Mouse (Mus musculus) MN1 (cell line): Measurements from ENCODE around the gene Gpr132.
"Not testable (repeated sequence)": the region's sequence is repeated elsewhere in the genome, so short reads cannot be mapped to it uniquely, and the experiment has no call there.

Experiments
- DNase-seq: peaks from one replicate; pipeline ENCODE4 v3.0.0-alpha.2; 2016; ENCODE audit warnings: low spot score

Gene Gpr132

DNA sequence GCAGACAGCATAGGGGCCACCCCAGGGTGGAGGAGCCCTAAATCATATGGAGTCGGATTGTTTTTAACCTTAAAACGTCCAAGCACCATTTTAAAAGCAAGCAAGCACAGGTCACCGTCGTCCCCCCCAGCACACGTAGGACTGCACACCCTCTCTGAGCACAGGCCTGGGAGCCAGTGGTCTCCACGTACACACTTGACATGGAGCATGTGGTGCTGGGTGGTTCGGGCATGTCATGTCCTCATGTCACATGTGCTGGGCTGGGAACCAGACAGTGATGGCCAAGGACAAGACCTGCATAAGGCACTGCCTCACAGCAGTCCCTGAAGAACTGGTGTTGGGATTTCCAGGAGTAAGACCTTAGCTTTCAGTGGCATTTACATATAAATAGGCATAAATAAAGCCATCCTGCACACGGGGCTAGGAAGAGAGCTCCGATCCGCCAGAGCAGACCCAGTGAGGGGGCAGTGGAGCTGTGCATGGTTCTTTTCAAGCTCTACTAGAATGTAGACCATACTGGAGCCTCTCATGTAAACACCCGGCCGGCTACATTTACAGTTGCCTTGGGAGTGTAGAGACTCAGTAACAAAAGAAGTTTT is 47.5 kb downstream of the Gpr132 start:
- DNase-seq: no peak

DNA sequence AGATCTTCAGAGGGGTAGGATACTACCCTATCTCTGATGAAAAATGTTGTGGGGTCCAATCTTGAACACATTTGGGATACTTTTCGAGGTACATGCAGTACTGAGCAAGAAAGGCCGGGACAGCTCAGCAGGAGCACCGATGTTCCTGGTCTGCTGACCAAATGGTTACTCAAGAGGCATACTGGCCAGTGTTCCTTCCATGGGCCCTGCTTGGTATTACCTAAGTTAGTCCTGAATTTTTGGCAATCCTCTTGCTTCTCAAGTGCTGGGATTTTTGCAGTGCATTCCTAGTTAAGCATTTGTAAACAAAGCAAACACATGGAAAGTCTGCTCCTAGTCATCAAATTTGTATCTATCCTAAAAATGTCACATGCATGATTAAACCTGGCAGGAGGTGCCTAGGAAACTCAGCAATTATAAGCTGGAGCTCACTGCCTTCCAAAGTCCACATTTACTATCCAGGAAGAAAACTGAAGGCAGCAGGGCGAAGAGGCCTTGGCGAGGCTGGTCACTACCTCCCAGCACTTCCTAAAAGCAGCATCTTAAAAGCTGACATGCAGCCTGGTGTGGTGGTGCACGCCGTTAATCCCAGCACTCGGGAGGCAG is 48.9 kb downstream of the Gpr132 start:
- no peak for DNase-seq

DNA sequence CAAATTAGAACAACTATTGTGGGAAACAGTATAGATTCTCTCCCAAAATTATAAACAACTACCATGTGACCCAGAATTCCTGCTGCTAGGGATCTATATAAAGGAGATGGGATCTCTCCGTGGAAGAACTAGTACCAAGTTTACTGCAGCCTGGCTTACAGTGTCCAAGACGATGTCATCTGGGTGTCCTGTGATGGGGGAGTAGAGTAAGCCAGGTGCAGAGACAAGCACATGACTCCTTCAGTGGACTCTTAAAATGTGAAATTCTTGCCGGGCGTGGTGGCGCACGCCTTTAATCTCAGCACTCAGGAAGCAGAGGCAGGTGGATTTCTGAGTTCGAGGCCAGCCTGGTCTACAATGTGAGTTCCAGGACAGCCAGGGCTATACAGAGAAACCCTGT is 51.2 kb downstream of the Gpr132 start:
- DNase-seq: not testable (repeated sequence)

DNA sequence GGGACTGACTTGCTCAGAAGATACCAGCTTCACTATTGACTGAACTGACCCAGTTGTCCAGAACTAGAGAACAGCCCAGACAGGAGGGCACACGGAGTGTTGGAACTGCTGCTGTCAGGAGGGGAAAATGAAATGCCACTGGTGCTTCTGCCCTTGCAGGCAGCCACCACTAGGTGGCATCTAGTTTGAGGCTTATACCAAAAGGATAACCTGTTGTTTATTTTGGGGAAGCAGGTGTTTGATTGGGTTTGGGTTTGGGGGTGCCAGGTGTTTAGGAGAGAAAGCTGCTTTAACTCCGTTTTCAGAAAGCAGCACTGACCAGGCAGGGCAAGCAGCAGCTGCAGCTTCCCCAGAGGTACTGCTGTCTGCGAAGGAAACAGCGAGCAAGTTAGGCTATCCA is 51.7 kb downstream of the Gpr132 start:
- peak; percentile 44 for DNase-seq

DNA sequence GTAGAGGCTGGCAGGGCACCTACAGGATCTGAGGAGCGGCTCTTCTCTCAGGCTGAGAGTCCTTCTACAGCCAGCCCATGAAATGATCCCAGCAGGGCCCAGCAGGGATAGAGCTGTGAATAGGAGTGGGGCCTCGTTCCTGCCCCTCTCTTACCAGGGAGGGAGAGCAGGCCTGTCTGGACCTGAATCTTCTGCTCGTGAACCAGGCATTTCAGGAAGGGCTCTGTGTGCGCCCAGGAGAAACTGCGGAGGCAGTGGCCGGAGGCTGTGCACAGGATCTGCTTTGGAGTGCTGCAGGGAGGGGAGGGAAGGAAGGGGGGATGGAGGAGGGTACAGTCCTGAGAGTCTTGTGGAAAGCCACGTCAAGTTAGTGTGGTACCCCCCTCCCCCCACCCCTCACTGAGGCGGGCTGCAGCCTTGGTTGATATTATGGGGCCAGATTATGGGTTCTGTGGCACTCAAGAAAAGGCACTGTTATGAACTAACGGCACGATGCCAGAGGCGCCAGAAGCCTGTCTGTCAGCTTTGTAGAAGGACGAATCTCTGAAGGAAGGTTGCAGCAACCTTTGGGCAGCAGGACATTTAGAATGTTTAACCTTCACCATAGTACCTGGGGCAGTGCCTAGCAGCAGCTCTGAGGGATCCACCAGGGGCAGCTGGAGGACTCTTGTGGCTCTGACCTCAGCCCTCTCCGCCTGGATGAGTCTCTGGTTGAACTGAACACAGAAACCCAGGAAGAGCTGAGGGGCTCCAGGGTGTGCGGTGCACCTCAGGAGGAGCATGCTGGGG is 53.2 kb downstream of the Gpr132 start:
- no peak for DNase-seq

DNA sequence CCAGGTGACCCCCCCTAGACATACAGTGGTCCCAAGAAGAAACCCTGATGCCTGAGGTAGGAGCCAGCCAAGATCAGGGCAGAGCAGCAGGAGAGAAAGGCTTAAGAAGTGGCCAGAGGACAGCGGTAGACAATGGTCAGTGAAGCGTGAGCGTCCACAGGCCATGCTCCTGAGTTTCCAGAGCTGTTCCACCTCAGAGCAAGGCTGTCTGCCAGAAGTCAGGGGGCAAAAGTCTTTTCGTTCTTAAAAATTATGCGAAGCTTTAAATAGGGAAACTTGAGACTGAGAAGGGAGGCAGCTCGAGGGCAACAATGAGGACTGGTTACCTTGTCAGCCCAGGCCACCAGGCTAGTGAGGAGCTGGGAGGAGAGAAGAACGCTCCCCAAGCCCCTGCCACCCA is 54.7 kb downstream of the Gpr132 start:
- no peak for DNase-seq

DNA sequence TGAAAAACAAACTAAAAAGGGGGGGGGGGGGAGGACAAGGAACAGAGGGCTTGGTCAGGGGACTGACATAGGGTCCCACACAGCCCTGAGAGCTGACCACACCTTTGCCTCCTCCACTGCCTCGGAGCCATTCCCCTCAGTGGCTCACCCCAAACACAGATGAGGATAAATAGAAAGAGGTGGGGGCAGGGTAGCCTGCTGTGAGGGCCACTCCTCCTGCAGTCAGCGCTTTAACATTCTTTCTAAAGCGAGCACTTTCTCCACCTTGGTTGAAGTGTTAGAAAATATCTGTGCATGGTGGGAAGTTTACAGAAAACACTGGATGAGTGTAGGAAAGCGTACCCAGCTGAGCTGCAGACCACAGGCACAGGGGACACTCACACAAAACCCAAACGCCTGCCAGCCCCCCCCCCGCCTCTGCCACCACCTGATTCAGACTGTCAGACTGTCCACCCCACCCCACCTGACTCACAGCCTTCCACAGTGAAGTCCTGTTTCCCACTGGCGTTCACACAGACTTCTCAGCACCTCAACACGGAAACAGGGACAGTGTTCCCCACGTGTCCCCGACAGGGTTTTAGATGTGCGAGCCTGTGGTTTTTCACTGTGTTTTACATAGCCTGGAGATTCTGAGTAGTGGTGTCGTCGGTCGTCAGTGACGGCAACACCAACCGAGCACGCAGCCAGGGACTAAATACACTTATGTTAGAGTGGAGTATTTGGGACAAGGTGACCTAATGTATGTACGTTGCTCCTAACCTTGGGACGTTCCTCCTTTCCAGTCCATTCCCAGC is 57.7 kb downstream of the Gpr132 start:
- DNase-seq: no peak

DNA sequence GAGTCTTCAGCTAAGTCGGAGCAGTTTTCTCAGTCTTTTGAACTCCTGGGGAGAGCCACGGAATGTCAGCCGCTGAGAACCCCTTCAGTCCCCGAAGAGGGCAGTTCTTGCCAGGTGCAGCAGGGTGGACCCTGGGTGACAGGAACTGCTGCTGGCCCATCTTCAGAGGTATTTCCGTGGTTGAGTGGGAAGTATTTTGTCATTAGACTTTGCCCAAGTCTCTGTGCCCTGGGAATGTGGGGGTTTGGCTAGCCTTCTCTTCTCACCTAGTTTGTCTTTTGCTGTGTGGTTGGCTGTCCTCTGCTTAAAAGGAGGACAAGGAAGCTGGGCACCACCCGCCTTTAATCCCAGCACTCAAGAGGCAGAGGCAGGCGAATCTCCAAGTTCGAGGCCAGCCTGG is 58.4 kb downstream of the Gpr132 start:
- no peak for DNase-seq

DNA sequence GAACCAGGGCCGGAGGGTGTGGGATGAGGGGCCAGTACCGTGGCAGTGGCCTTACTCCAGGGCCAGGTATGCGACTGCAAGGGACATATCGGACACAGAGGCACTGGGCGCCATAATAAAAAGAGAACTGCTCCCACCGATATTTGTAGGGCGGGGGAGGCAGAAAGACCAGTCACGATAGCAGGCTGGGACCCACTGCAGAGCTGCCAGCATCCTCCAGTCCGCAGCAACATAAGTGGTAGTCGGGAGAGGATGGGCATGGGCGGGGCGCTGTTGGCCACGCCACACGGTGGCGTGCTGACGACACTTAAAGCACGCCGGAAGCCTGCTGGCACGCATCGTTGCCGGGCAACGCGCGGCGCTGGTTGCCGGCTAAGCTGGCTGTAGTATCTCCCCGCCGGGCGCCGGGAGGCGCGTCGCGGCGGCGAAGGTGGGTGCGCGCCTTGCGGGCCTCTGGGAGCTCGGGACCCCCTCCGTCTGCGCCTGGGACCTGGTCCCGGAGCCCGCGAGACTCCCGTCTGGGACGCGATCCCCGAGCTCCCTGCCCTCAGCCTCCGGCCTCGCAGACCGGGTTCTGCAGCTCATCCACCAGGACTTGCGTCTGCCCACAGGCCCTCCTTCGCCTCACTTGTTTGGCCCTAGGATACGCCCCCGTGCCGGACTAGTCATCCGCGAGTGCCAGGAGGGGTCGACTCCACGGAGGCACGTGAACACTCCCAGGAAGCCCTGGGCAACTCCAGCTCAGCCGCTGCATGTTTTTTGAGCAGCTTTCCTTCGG is 59.3 kb downstream of the Gpr132 start, which contains the start of gene Clba1:
Clba1 (plus strand) TSS at position 351 of the 778 bp plus-strand sequence.
- peak; percentile 88 for DNase-seq

DNA sequence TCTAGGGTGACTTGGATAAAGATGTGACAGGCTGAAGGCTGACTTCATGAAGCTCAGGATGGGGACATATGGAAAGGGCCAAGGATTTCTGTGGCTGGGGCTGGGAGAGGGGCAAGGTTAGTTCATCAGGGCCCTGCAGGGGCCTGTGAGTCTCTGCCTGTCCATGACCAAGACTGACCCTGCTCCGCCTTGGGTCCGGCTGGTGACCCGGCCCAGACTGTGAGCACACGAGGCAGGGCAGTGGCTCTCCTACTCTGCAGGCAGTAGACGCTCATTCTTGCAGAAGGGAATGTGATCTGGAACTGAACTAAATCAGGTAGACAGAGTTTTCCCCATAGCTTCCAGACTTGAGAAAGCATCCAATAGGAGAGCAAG is 59.8 kb downstream of the Gpr132 start:
- no peak for DNase-seq

DNA sequence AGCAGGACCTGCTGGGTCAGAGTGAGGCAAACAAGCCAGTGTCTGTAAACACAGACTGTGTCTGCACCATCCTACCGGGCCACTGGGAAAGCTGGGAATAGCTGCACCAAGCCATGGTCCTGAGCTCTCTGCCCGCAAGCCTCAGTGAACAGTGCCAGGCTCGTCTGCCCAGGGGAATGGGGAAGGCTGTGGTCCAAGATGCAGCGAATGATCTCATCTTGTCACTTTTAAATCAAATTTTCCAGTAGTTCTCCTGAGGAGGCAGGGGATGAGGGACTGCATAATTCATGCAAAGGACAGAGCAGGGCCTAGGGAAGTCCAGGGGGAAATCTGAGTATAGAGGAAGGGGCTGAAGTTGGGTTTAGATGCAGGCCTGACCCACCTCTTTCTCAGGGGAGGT is 60.2 kb downstream of the Gpr132 start:
- DNase-seq: peak; percentile 62

DNA sequence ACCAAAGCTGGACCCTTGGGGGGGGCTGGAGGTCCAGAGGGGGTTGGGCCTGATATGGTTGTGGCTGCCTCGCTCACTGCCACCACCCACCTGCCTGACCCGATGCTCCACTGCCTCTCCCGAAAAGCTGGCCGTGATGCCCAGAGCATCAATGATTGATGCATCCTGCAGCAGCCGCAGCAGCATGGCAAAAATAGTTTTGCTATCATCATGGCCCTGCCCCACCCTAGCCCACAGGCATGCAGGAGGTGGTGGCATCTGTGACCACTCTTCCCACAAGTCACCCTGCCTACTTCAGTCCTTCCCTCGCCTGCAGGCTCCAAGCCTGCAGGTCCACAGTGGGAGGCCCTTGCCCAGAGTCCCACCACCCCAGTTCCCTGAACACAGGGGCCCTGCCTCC is 62.0 kb downstream of the Gpr132 start:
- no peak for DNase-seq

DNA sequence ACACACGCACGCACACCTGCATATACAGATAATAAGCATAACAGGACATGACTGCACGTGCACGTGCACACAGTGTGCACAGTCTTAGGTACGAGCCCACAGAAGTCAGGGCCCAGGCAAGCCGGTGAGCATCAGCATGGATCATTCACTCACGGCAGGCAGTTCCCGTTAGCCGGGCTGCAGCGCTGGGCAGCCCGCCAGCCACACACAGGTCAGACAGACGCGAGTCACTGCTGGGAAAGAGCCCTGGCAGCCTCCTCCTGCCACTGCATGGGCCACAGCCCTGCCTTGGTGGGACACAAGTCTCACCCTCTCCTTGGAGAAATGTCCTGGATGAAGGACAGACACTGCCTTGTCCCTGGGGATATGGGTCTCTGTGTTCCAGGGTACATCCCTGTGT is 64.0 kb downstream of the Gpr132 start:
- DNase-seq: peak; percentile 61

DNA sequence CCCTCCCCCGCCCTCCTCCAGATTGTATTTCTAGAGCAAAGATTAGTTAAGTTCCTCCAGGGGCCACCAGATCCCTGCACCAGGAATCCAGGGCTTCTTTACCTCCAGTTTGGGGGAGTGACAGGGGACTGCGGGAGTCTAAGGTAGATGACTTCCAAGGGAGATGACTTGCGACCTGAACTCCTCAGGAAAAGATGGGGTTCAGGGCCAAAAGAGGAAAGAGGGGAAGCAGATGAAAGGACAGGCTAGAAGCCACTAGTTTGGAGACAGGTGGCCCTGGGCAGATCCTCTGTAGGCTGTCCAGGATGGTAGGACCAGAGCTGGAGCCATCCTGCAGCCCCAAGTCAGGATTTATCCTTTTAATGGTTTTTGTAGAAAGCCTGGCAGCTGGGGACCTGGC is 65.1 kb downstream of the Gpr132 start:
- DNase-seq: no peak

DNA sequence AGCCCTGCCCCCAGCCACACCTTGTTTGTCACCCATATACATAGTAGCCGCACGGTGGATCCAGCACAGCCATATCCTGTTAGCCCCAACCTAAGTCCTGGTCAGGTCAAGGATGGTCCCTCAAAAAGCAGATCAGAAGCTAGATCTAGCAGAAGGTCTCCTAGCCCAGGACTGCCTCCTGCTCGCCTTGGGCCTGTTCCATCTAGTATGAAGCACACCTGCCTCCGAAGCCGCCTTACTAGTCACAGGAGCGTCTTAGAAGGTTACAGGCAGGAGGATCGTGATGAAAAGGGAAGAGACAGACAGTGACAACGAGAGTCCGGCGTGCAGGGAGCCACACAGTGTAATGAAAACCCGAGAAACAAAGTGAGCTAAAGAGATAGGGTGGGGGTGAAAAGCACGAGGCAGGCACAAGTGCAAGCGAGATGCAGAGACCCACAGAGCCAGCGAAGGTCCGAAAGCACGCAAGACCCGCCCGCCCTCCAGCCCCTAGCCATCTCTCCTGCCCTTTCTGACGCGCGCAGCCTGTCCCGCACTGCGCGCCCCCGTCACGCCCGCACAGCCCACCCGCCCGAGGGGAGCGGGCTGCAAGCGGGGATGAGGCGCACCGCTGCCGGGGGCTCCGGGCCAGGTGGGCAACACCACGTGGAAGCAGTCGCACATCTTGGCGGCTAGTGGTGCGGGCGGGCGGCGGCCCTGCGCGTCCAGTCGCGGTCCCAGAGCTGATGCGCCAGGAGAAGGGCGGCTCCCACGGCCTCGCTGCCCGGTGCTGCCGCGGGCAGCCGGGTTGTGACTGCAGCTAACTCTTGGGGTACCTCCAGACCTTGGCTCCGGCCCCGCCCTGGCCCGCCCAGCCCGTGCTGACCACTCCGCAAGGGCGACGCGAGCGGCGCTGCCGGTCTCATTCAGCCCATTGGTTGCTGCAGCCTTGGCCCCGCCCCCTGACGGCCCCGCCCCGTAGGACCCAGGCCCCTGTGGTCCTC is 65.9 kb downstream of the Gpr132 start, which contains the start of gene Ahnak2:
Ahnak2 (minus strand) TSS at position 794 of the 983 bp plus-strand sequence.
- no peak for DNase-seq
